Mouse (Mus musculus) 416B (cell line): ENCODE measurements around the gene Gphn.
"Not testable (repeated sequence)": the region's sequence is repeated elsewhere in the genome, so short reads cannot be mapped to it uniquely, and the experiment has no call there.

Experiments used
- DNase-seq: peaks from one replicate; pipeline ENCODE4 v3.0.0; 2011; ENCODE audit warnings: low read depth

The Gphn gene

DNA sequence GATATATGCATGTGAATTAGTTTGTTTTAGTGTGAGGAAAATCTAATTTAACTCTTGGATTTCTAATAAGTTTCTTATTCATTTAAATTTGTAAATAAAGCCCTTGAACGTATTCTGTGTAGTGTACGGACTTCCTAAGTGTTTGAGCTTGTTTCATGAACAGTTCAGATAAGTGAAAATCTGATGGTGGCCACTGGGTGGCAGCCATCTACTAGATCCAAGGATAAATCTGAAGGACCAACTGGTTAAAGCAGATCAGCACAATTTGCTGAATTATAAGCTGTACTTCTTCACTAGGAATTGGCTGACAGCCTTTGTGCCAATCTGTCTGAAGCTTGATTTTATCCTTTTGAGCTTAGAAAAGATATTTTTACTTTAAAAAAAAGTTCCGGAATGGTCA lies 105.9 kb downstream of the Gphn start:
- DNase-seq: peak; percentile 84

DNA sequence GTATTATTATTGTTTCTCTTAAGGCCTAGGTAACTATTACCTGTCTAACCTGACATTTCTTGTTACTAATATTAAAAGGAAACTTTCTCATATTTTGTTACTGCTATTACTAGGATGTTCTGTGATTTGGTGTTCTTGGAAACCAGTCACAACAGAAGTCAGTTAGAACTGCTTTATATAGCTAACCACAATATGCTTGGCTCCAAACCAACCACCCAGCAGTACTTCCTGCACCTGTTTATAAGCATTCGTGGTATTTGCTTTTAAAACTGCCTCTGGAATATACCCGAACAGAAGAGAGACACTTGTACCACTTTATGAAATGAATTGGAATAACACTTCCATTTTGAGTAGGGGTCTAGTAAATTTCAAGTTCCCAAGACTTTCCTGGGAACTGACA lies 130.3 kb downstream of the Gphn start:
- peak; percentile 91 for DNase-seq

DNA sequence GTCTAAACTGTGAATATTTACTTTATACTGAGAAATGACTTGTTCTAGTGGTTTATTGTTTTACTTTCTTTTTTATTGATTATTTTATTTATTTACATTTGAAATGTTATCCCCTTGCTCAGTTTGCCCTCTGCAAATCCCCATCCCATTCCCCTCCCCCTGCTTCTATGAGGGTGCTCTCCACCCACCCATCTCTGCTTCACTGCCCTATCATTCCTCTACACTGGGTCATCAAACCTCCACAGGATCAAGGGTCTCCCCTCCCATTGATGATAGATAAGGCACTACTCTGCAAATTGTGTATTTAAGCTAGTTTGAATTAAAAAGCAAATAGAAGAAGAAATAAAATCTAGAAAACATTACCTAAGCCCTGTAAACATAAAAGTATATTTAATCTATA lies 163.1 kb downstream of the Gphn start:
- no peak for DNase-seq

DNA sequence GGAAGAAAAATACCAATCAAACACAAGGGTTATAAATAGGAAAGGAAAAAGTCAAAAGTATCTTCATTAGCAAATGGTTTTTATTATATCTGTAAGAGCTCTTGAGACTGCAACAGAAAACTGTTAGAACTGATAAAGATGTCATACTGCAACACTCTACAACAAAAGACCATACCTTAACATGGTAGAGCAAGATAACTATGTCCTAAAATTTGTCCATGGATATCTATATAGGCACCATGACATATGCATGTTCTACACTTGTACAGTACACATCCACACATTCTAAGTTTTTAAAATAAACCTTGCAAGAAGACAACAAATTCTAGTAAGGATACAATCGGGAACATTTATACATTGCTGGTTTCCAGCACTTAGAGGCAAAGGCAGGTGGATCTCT lies 169.1 kb downstream of the Gphn start:
- no peak for DNase-seq

DNA sequence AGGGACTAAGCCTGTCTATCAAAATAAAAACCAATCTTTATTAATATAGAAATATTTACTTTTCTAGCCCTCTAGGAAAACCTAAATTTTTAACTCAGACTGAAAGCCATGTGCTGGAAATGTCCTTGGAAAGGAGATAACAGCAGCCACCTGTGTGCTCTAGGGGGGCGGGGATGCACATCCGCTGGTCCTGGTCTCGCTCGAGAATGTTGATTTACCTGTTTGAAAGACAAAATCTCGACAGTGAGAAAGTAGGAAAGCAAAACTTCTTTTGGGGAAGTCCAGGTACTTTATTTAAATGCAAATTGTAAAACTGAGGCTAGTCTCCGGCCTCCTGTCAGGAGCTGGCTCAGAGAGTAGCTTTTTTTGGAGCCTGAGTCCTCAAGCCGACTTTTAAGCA lies 181.3 kb downstream of the Gphn start:
- not testable (repeated sequence) for DNase-seq

DNA sequence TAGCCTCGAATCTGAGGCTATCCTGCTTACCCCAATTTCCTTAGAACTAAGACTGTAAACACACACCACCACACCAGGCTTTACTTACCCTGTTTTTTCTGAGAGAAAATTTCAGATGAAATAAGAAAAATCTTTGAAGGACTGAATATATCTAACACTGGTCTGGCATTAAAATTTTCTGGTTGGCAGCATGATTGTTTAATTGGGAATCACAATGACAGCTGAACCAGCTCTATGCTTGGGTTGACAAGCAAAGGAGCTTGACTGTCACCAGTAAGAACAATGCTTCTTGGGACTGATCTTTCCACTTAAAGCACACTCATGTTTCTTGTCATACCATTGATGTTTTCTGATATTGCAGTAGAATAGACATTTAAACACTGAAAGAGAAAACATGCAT lies 296.0 kb downstream of the Gphn start:
- DNase-seq: no peak

DNA sequence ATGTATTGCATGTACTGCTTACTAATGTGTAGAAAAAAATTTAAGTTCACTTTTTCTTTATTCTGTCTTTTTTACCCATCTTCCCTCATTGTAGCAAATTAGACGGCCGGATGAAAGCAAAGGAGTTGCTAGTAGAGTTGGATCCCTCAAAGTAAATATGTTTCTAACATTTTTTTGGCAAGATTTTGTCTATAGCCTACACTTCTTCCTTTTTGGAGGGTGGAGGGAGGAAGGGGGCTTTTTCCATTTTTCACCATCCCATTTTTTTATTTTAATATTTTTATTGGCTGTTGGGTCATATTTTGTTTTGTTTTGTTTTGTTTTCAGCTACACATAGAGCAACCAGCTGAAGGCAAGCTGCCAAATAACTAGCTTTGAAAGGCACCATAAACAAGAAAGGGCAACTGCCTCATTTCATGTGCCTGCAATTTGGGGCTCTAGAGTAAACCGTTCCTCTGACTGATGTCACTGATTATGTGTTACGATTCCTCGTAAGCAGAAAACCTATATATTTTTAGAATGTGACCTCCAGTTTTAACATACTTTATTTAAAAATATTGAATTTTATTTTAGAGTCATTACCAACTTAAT lies 296.7 kb downstream of the Gphn start:
- DNase-seq: no peak

DNA sequence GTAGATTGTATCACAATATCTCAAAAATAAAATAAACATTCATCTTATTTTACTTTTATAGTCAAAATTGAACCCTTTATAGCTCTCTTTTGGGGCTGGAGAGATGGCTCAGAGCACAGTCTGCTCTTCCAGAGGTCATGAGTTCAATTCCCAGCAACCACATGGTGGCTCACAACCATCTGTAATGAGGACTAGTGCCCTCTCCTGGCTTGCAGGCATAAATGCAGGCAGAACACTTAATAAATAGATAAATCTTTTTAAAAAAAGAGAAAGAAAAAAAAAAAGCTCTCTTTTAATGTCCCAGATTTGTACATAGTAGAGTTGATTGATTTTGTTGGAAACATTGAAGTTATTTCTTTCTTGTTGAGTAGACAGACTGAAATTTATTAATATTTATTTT lies 311.4 kb downstream of the Gphn start:
- DNase-seq: not testable (repeated sequence)

DNA sequence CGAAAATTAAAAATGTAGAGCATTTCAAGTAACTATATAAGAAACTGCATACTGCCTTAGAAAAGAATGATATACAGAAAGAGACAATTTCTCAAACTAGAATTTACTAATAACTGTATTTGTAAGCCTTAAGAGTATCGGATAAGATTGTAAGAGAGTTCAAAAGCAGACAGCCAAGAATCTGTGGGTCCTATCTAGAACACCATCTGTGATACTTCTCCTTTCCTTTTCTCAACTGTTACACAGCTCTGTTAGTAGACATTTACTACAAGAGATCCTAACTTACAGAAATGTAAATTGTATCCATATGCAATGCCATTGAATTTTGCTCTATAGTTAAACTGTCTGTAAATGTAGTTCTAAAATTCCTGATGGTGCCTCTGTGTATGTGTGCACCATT lies 324.7 kb downstream of the Gphn start:
- peak; percentile 62 for DNase-seq

DNA sequence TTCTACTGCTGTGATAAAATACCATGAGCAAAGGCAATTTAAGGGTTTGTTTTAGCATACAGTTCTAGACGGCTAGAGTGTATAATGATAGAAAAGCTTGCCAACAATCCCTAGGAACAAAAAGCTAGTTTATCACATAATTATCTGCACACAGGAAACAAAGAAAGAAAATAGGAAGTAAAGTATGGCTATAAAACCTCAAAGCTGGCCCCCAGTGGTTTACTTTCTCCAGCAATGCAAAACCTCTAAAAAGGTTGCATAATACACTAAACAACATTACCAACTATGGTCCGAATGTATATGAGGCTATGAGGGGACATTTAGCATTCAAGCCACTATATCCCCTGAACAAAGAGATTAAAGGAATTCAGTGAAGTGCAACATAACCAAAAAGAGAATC lies 405.6 kb downstream of the Gphn start:
- peak; percentile 68 for DNase-seq

DNA sequence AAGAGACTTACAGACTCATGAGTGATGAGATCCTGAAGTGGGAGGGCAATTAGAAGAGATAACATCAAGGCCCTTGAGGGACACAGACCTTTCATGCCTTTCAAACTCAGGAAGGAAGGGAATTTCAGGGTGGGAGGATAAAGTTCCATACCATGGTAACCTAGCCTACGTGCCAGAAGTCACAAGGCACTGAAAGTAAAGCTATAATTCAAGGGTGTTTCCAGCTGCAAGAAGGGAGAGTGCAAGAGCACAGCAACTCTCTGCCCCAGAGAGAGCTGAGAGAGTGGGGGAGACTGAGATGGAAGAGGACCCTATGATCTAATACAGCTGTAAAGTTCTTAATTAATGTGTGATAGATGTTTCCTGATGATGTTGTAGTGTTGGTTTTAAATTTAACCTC lies 413.3 kb downstream of the Gphn start:
- no peak for DNase-seq

DNA sequence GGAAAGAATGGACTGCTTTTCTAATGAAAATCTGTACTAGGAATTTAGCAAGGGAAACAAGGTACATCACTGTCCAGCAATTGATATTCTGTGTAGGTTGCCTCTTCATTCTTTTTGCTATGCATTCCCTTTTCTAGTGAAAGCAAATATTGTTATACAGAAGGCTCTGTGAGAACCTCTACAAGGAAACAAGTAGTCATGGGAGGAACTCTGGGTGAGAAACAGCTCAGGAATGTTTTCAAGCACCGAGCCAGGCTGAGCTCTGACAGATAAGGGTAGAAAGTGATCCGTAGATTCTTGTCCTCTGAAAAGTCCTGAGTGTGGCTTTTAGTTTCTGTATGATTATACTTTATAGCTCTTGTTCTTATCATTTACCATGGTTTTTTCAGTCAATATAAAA lies 413.9 kb downstream of the Gphn start:
- no peak for DNase-seq

DNA sequence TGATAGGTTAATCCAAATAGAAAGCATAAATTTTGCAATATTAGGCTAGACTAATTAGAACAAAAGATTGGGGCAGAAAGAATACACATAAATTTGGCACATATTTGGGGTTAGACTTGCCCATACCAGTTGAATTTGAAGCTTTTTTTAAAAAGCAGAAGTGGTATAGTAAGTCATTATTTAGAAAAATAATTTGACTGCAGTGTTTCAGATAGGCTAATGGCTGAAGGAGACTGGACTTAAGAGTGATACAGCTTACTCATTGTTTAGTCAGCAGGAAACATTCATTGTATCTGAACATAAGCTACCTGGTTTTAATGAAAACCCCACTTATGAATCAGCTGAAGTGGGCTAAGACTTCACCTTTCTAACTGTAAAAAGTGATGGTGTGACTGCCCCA lies 415.0 kb downstream of the Gphn start:
- DNase-seq: peak; percentile 62

DNA sequence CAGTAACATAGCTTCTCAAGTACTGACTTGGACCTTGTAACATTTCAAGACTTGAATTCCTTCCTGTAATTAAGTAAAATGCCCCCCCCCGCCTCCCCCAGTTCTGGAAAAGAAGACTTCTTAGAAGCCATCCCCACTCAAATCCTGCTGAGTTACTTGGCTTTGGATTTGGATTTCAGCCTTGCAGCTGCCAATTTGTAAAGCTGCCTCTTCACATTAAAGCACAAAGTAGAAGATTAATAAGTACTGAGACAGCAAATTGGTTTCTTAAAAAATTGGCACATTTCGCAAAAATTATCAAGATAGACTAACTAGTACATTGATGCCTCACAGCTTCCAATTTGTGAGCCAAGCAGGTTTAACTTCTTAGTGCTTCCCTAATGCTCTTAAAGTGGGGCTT lies 417.5 kb downstream of the Gphn start:
- DNase-seq: no peak

DNA sequence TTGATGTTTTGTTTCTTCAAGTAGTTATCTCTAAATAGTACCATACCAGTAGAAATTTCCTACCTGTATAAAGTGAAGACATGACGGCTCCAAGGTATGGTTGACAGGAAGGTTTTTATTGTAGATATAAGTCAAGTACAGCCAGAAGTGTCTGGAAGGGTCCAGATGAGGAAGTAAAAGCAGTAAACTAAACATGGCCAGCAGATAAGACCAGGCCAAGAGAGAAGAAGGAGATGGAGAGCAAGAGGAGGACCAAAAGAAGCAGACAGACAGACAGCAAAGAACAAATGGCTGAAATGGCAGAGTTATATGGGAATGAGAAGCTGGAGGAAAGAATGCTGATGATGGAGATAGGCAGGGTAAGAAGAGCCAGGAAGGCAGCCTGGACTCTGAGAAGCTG lies 419.1 kb downstream of the Gphn start:
- DNase-seq: no peak

DNA sequence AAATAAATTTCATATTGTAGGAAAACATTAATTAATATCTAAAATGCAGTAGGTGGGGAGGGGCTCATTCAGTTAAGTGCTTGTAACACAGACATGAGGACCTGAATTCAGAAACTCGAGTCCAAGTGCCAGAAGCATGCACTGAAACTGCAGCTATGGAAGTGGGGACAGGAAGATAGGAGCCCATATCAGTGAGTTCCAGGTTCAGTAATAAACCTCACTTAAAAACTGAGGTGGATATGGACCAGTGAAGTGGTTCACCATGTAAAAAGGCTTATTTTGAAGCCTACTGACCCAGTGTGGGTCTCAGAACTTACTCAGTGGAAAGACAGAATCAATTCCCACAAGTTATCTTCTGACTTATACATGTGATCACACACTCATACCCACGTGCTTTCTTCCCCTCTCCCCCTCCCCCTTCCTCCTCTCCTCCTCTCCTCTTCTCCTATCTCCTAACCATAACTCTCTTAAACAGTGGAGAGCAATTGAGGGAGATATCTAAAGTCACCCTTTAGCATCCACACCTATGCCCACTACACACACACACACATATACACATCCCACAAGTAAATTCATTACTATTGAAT lies 433.6 kb downstream of the Gphn start:
- DNase-seq: no peak

DNA sequence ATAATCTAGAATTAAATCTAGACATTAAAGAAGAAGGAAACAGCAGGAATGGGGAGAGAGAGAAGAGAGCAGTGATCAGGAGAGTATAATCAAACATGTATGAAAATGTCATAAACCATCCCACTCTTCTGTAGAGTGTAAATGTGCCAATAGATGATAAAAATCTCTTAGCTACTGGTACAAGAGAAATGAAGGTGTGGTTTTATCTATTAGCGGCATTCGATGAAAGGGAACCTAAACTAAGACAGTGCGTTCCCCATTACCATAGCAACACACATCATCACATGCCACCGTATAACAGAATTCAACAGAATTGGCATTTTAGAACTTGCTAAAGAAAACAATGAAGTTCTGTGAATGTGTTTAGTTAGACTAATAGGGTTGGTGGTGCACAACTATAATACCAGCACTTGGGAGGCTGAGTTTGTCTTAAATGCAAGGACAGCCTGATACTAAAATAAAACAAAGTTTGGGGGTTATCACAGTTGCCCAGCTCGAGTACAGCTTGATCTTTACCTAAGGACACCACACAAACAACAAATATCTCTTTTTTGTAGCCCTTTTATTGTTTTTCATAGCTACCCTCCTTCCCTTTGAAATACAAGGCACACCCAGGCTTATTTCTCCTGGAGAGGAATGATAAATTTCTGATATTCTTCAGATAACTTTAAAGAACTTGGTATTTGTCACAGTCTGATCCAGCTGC lies 452.1 kb downstream of the Gphn start:
- no peak for DNase-seq

DNA sequence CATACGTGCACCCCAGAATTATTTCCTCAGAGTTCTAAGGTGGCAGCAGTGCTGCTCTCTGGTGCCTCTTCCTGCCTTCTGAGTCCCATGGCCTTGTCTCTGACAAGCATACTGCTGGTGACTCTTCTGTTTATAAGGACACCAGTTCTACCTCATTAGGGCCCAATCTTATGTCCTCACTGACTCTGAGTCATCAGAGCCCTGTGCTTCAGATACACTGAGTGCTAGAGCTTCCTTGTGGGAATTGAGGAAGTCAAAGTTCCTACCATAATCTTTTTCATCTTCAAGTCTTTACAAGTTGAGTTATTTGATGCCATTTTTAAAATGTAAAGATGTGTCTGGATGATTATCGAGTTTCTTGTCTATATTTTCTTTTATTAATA lies 452.6 kb downstream of the Gphn start:
- DNase-seq: peak; percentile 69

DNA sequence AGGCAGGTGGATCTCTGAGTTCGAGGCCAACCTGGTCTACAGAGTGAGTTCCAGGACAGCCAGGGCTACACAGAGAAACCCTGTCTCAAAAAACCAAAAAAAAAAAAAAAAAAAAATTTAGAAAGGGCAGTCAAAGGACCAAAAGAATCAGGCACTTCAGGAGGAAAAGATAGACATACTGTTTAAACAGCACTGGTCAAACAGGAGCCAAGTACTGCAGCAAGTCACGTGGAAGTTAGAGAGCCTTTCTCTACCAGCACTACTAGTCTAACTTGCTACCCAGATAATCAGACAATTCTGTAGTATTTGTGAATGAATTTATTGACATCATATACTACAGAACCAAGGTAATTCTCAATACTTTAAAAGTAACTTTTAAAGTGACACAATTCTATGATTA lies 454.9 kb downstream of the Gphn start:
- DNase-seq: no peak

DNA sequence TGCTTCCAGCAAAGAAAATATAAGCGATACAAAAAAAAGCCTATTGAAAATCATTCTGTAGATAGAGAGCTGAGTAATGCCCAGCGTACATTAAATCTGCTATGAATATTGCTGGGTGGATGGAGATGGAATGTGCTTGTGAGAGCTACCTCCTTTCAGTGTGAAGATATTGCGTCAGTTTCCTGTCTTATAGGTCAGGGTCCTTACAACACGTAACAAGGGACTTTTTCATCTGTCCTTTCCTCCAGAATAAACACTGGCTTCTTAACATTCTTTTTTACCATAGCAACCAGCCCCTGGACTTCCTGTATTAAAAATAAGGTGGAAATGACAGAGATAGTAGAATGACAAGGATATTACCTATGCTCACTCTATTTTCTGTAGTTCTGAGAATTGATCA lies 456.1 kb downstream of the Gphn start:
- DNase-seq: peak; percentile 32

DNA sequence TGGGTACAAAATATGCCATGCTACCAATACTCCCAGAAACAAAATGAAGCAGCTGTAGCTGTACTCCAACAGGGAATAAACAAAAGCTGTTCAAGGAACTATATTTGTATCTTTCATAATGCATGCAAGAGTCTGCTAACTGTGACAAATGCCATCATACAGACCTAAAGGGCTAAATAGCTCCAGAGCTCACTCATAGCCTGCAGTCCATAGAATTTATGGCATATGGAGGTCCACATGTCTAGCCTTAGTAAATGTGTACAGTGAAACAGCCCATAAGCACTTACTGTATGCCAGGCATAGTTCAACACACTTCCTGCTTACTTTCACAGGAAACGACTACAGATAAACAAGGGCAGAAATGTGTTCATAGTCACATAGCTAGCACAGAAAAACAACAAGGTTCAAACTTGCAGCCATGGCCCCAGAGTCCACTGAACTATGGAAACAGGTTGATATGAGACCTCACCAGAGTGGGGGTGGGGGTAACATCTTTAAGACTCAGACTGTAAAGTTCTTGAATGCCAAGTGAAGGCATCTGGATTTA lies 459.6 kb downstream of the Gphn start:
- DNase-seq: no peak

DNA sequence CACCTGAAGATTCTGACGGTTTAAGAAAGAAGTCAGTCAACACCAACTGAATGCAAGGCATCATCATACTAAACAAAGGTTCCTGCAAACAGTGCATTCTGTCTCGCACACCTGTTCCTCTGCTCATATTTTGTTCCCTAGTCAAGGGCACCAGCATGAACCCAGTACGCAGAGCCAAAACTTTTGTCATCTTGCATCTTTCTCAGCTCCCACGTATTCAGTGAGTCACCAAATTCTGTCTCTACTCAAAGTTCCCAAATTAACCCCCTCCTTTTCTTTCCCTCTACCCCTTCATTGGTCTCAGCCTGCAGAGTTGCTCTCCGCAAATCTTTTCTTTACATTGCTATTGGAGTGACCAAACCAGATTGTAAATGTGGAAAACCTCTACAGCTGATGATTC lies 462.7 kb downstream of the Gphn start:
- DNase-seq: no peak

DNA sequence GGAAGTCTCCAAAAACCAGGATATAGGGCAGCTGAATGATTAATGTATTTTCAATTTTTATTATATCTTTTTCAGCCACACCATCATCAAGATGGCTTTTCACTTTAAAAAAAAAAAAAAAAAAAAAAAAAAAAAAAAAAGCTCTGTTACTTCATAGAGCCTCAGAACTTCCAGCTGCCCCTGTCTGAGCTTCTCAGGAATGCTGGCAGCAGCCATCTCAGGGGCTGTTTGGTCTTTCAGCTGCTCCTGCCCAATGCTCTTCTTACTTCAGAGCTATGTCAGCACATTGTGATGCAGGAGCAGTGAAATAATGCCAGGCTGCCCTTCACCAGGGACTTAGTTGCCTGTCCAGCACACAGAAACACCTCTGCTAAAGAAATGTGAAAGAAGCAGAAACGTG lies 465.1 kb downstream of the Gphn start, which contains the start of gene Fam71d:
Gene Fam71d, plus strand, starts transcription at position 211 of the 400 bp plus-strand sequence.
- no peak for DNase-seq

DNA sequence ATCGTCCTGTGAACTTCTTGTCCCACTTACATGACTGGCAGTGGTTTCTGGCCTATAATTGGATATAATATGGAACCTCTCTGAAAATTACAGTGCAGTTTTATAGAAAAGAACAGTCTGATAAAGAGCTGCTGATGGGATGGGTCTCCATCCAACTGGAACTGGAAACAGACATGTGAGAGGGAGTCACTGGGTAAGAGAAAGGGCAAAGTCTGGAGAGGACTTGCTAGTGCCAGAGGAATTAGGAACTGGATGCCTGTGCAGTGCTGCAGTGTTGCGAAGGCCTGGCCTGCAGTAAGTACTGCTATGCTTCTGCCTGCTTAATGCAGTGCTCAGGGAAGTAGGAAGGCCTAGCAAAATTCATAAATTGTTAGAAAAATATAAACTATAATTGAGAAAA lies 467.1 kb downstream of the Gphn start:
- no peak for DNase-seq
